Mouse (Mus musculus): ENCODE results near the gene Lgals2. TPM values are rescaled to one million over a fixed set of nuclear protein-coding genes. Genes with fewer than 3 reads are reported as not detected.
A peak's percentile ranks its signal among the peaks of the same experiment; 100 is the strongest.

The Lgals2 gene
- polyA plus RNA-seq (2015; fragmentation: Nextera tagmentation; extraction: Ambion mirVana) = 0.43 and 0.45 TPM in 2 replicates

- WGBS = 60% methylated on average over 8 of the region's 8 CpGs
- Histone ChIP-seq H3K4me2 (no peak within 1 kb of the TSS), H3K9me3 (replicated peaks) (no peaks in the 10 kb centered on the region), H3K27ac (no peak within 1 kb of the TSS), H3K27me3 (no peaks in the 10 kb centered on the region), H3K36me3 (no peaks in the 10 kb centered on the region), H3K9ac (no peak within 1 kb of the TSS), H3K4me3 (no peak within 1 kb of the TSS), H3K4me1 (replicated peaks) (peaks cover 22% of the 10 kb centered on the region)
- no peak for ATAC-seq (replicated peaks; ENCODE audit: insufficient number of reproducible peaks, insufficient read depth, low FRiP score, low read depth)
These were observed at the start of gene Lgals2 for GRCm38 (mm10) chr15:78855303-78855965. Lgals2 (minus strand) TSS chr15:78855529.

DNA sequence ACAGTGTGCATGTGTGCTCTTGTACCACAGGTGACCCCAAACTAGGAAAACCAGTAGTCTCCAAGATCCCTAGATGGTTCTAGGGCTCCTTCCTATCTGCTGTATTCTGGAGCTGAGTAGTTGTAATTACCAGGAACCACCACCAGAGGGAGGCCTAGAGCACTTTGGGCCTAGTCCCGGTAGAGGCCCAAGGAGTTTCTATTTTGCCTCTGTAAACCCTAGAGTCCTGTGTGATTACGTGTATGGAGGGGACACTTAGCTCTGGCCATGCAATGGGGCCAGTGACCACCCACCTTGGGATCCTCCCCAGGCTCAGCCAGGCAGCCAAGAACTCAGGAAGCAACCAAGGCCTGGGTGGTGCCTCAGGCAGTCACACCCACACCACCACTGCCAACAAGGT, 47.9 kb upstream of the Lgals2 start:
- Histone ChIP-seq H3K36me3 (peaks cover 55% of the 10 kb centered on the region), H3K9ac (peak overlapping the region; percentile 51; the same call in 1 of the 2 replicates), H3K4me2 (no peak overlapping the region), H3K9me3 (replicated peaks) (no peaks in the 10 kb centered on the region), H3K27ac (peak overlapping the region; percentile 40; the same call in 1 of the 2 replicates), H3K27me3 (no peaks in the 10 kb centered on the region), H3K4me1 (replicated peaks) (peaks cover 38% of the 10 kb centered on the region), H3K4me3 (peak overlapping the region; percentile 8; the same call in 1 of the 2 replicates)
- ATAC-seq (replicated peaks; ENCODE audit: insufficient number of reproducible peaks, insufficient read depth, low FRiP score, low read depth) = no peak
- 7% methylated on average over 2 of the region's 2 CpGs for WGBS

DNA sequence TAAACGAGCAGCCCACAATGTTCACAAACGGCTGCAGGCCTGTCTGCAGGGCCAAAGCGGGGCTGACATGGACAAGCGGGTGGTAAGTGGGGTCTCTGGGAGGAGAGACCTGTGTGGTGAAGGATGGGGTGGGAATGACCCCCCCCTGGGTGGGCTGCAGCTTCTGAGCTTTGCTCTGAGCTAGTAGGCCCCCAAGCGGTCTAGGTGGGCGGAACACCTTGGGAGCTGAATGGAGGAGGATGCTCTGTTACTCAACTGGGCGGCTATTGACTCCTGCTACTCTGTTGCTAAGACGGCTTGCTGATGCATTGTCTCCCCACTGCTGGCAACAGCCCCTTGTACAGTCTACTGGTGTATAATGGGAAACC, 46.1 kb upstream of the Lgals2 start:
- H3K27me3 ChIP-seq = no peaks in the 10 kb centered on the region
- H3K4me3 ChIP-seq = peak overlapping the region; percentile 67
- 59% methylated on average over 8 of the region's 8 CpGs for WGBS
- H3K4me1 ChIP-seq (replicated peaks) = peaks cover 57% of the 10 kb centered on the region
- H3K27ac ChIP-seq = peak overlapping the region; percentile 64; the same call in 1 of the 2 replicates
- peaks cover 36% of the 10 kb centered on the region for H3K36me3 ChIP-seq
- H3K9ac ChIP-seq = peak overlapping the region; percentile 71; the same call in 1 of the 2 replicates
- no peaks in the 10 kb centered on the region for H3K9me3 ChIP-seq (replicated peaks)
- no peak for ATAC-seq (replicated peaks; ENCODE audit: insufficient number of reproducible peaks, insufficient read depth, low FRiP score, low read depth)
- peak overlapping the region; percentile 75 for H3K4me2 ChIP-seq

GRCm38 (mm10) chr15:78900585-78901421, 45.5 kb upstream of the Lgals2 start:
- H3K27ac ChIP-seq = peak overlapping the region; percentile 64
- H3K36me3 ChIP-seq = peaks cover 30% of the 10 kb centered on the region
- peak overlapping the region; percentile 75 for H3K4me2 ChIP-seq
- H3K4me3 ChIP-seq = peak overlapping the region; percentile 67
- H3K9ac ChIP-seq = peak overlapping the region; percentile 71
- H3K9me3 ChIP-seq (replicated peaks) = no peaks in the 10 kb centered on the region
- no peak for ATAC-seq (replicated peaks; ENCODE audit: insufficient number of reproducible peaks, insufficient read depth, low FRiP score, low read depth)
- WGBS = 17% methylated on average over 18 of the region's 18 CpGs
- H3K27me3 ChIP-seq = no peaks in the 10 kb centered on the region
- peaks cover 61% of the 10 kb centered on the region for H3K4me1 ChIP-seq (replicated peaks)

DNA sequence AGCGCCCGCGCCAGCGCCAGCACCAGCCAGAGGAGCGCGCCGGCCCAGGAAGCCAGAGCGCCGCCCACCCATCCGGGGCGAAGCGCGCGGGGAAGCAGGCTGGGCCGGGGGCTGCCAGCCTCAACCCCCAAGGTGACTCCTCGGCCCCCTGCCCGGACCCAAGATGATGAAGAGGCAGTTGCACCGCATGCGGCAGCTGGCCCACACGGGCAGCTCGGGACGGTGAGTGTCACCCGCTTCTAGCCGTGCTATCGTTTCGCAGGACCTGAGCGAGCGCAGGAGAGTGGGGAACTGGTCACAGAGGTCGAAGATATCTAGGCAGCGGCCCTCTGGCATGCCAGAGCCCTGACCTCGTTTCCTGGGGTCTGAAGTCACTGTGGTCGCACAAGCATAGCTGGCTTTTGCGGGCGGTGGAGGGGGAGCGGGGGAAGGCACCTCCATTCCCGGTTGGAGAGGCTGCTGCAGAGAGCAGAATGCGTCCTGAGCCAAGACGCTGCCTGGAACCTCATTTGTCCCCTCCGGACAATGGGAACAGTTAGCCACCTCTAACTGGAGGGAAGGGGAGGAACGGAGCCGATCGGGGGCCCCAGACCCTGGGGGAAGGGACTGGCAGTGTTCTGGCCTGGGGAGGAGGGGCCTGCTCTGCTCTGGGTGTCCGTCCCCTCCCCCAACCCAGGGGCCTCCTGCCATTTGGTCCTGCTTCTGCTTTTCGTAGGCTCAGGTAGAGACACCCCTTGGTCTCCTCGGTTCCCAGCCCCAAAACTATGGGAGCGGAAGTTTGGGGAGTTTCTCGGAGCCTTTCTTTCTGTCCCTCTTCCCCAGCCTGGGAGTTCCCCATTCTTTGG, 44.6 kb upstream of the Lgals2 start, which contains the start of gene Sh3bp1:
Gene Sh3bp1, plus strand, starts transcription at position 29 of the 845 bp plus-strand sequence.
- peak; percentile 54 for ATAC-seq (replicated peaks; ENCODE audit: insufficient number of reproducible peaks, insufficient read depth, low FRiP score, low read depth)
- Histone ChIP-seq H3K4me1 (replicated peaks) (peaks cover 65% of the 10 kb centered on the region), H3K4me2 (peak within 1 kb of the TSS; percentile 75), H3K4me3 (peak within 1 kb of the TSS; percentile 67), H3K27ac (peak within 1 kb of the TSS; percentile 64), H3K9ac (peak within 1 kb of the TSS; percentile 71), H3K36me3 (peaks cover 23% of the 10 kb centered on the region), H3K9me3 (replicated peaks) (no peaks in the 10 kb centered on the region), H3K27me3 (no peaks in the 10 kb centered on the region)
- under 1% methylated on average over 47 of the region's 47 CpGs for WGBS

- WGBS = 3% methylated on average over 20 of the region's 20 CpGs
- H3K27ac ChIP-seq = peak within 1 kb of the TSS; percentile 64
- H3K9ac ChIP-seq = peak within 1 kb of the TSS; percentile 71
- no peak for ATAC-seq (replicated peaks; ENCODE audit: insufficient number of reproducible peaks, insufficient read depth, low FRiP score, low read depth)
- peak within 1 kb of the TSS; percentile 75 for H3K4me2 ChIP-seq
- peaks cover 17% of the 10 kb centered on the region for H3K36me3 ChIP-seq
- peaks cover 71% of the 10 kb centered on the region for H3K4me1 ChIP-seq (replicated peaks)
- H3K27me3 ChIP-seq = no peaks in the 10 kb centered on the region
- no peaks in the 10 kb centered on the region for H3K9me3 ChIP-seq (replicated peaks)
- peak within 1 kb of the TSS; percentile 67 for H3K4me3 ChIP-seq
These were observed 44.0 kb upstream of the Lgals2 start, which contains the start of gene Gm49510 for GRCm38 (mm10) chr15:78899409-78899739. Gm49510 (plus strand) TSS chr15:78899667.

DNA sequence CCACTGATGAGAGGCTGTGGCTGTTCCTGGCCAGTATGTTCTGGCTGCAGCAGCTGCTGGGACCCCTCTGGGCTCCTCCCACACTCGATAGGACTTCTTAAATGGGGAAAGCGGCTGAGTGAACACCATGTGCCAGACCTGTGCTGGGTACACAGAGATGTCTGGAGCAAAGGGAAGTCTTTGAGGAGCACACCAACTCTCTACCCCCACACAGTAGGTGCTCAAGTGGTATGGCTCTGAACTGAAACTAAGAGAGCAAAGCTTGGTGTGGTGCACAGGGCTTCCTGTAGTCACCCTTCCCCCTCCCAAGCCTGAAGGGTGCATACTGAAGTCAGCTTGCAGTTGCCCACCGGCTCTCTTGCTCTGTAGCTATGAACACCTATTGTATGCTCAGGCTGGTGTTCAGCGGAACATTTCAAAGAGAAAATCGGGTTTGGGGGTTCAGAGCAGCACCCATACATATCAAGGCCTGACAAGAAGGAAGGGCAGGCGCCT, 43.2 kb upstream of the Lgals2 start:
- H3K27ac ChIP-seq = peak overlapping the region; percentile 64
- 43% methylated on average over 6 of the region's 6 CpGs for WGBS
- peak overlapping the region; percentile 2; the same call in 1 of the 2 replicates for H3K9ac ChIP-seq
- H3K27me3 ChIP-seq = no peaks in the 10 kb centered on the region
- peaks cover 79% of the 10 kb centered on the region for H3K4me1 ChIP-seq (replicated peaks)
- ATAC-seq (replicated peaks; ENCODE audit: insufficient number of reproducible peaks, insufficient read depth, low FRiP score, low read depth) = no peak
- no peaks in the 10 kb centered on the region for H3K9me3 ChIP-seq (replicated peaks)
- H3K36me3 ChIP-seq = peaks cover 14% of the 10 kb centered on the region
- H3K4me3 ChIP-seq = peak overlapping the region; percentile 67
- H3K4me2 ChIP-seq = peak overlapping the region; percentile 75

- Histone ChIP-seq H3K9me3 (replicated peaks) (no peaks in the 10 kb centered on the region), H3K27me3 (no peaks in the 10 kb centered on the region), H3K36me3 (peaks cover 11% of the 10 kb centered on the region; the same call in 1 of the 2 replicates), H3K4me3 (no peak overlapping the region), H3K4me2 (no peak overlapping the region), H3K4me1 (replicated peaks) (peaks cover 80% of the 10 kb centered on the region), H3K9ac (no peak overlapping the region), H3K27ac (0 out of 2 replicates have a peak overlapping the region, but pooled peaks have one; percentile 19)
- 80% methylated on average over 4 of the region's 4 CpGs for WGBS
- no peak for ATAC-seq (replicated peaks; ENCODE audit: insufficient number of reproducible peaks, insufficient read depth, low FRiP score, low read depth)
These were observed 42.2 kb upstream of the Lgals2 start for GRCm38 (mm10) chr15:78897488-78897887.

DNA sequence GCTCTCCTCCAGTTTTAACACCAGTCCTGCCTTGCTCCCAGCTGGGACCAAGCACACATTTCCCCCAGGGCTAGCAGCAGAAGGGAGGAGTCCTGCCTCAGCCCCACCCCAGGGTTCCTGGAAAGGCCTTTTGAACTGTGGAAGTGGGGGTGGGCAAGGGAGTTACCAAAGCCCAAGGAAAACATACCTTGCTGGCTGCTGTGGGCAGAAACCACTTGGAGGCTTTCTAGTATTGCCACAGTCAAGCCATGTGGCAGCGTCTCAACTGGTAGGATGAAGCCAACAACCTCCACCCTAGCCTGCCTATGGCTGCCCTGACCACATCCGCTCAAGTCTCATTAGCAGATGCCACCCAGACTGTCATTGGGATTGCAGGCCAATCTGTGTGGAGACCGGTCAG, 40.8 kb upstream of the Lgals2 start:
- ATAC-seq (replicated peaks; ENCODE audit: insufficient number of reproducible peaks, insufficient read depth, low FRiP score, low read depth) = no peak
- WGBS = 68% methylated on average over 3 of the region's 3 CpGs
- Histone ChIP-seq H3K9ac (peak overlapping the region; percentile 12; the same call in 1 of the 2 replicates), H3K36me3 (peaks cover 21% of the 10 kb centered on the region; the same call in 1 of the 2 replicates), H3K4me2 (no peak overlapping the region), H3K4me1 (replicated peaks) (peaks cover 82% of the 10 kb centered on the region), H3K4me3 (no peak overlapping the region), H3K9me3 (replicated peaks) (no peaks in the 10 kb centered on the region), H3K27me3 (no peaks in the 10 kb centered on the region), H3K27ac (peak overlapping the region; percentile 29)

DNA sequence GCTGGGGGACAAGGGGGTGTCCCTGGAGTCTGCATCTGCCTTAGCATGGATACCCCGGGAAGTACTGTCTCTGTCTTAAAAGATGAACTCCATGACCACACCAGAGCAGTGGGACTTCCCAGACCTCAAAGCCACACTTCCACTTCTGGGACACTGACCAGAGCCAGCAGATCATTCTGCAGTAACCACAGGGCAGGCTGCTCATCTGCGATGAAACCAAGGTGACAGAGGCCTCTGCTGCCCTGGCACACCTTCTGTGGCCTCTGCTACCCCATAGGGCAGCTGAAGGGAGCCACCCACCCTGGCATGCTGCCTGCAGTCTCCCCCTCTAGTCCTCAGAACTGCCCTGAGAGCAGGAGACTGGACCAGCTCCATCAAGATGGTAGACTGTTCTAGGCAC, 40.4 kb upstream of the Lgals2 start:
- peak overlapping the region; percentile 59; the same call in 1 of the 2 replicates for H3K27ac ChIP-seq
- H3K9ac ChIP-seq = peak overlapping the region; percentile 12; the same call in 1 of the 2 replicates

More for the DNA sequence above, 40.4 kb upstream of the Lgals2 start:
- Histone ChIP-seq H3K27me3 (no peaks in the 10 kb centered on the region), H3K4me1 (replicated peaks) (peaks cover 77% of the 10 kb centered on the region), H3K4me2 (no peak overlapping the region), H3K9me3 (replicated peaks) (no peaks in the 10 kb centered on the region), H3K4me3 (no peak overlapping the region), H3K36me3 (peaks cover 25% of the 10 kb centered on the region; the same call in 1 of the 2 replicates)
- WGBS = 69% methylated on average over 2 of the region's 2 CpGs
- ATAC-seq (replicated peaks; ENCODE audit: insufficient number of reproducible peaks, insufficient read depth, low FRiP score, low read depth) = no peak

Data from heart, embryonic 15.5 days (tissue).